Mouse (Mus musculus): ENCODE results near the gene Pacsin1.

The Pacsin1 gene

DNA sequence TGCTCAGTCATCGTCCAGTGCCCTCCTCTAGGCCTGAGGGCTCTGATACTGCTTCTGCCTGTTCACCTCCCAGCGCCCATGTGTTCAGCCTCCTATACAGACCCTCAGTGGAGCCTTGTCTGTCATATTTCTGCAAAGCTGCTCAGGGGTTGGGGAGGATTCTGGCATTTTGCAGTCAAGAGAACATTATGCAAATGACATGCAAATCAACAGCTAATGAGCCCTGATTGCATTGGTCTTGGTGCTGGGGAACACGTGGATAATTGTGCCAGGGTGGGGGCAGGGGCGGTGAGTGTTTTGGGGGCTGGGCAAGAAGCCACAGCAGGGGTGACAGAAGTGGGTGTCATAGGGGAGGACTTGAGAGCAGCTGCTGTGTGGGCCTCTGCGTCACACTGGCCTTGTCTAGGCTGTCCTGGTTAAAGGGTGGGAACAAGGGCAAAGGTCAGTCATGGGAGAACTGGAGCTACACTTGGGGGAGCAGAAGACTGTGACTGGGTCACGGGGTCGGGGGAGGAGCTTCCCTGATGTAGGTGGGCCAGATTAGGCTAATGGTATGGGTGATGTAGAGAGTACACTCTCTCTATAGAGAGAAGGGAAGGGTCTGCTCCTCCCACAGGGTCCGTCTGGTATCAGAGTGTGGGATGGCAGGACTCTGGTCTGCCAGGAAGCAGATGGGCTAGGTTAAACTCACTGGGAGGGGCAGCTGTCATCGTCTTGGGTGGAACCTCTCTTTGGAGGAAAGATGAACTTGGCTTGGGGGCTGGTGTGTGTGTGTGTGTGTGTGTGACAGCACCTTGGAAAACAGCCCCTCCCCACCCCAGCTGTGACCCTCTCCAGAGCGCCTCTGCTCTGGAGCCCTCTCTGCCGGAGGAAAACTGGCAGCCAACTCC is 23.9 kb downstream of the Pacsin1 start:
- DNase-seq (ENCODE audit: low spot score), result no peak

- DNase-seq (ENCODE audit: low spot score), result peak; percentile 76
Observed at GRCm38 (mm10) chr17:27684886-27685549, 29.7 kb downstream of the Pacsin1 start.

DNA sequence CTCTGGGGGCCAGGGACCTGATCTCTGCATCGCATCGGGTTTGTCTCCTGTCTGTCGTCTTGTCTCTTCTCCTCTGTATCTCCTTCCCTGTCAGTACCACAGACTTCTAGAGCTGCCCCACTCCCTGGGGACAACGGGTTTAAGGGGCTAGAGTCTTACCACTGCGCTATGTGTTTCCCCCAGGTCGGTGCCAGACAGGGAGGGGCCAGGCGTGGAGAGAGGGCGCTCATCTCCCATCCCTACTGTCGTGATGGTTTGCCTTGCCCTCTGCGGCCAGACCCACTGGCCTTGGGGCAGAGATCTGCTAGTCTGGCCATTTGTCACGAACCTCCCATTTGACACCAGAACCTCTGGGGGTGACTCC is 30.2 kb downstream of the Pacsin1 start:
- no peak for DNase-seq (ENCODE audit: low spot score)

- DNase-seq (ENCODE audit: low spot score), result no peak
Observed at GRCm38 (mm10) chr17:27686395-27686794, 31.1 kb downstream of the Pacsin1 start.

- no peak for DNase-seq (ENCODE audit: low spot score)
Observed at GRCm38 (mm10) chr17:27690993-27691693, 35.8 kb downstream of the Pacsin1 start.

DNA sequence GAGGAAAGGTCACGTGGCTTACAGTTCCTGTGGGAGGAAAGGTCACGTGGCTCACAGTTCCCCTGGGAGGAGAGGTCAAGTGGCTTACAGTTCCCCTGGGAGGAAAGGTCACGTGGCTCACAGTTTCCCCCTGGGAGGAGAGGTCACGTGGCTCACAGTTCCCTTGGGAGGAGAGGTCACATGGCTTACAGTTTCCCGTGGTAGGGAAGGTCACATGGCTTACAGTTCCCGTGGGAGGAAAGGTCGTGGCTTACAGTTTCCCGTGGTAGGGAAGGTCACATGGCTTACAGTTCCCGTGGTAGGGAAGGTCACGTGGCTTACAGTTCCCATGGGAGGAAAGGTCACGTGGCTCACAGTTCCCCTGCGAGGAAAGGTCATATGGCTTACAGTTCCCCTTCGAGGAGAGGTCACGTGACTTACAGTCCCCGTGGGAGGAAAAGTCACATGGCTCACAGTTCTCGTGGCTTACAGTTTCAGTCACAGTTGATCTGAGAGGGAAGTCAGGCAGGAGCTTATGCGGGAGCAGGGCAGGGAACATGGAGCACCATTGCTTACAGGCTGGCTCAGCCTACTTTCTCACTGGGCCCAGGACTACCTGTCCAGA is 44.4 kb downstream of the Pacsin1 start:
- DNase-seq (ENCODE audit: low spot score), result no peak

- DNase-seq (ENCODE audit: low spot score), result no peak
Observed at GRCm38 (mm10) chr17:27700812-27701211, 45.5 kb downstream of the Pacsin1 start.

DNA sequence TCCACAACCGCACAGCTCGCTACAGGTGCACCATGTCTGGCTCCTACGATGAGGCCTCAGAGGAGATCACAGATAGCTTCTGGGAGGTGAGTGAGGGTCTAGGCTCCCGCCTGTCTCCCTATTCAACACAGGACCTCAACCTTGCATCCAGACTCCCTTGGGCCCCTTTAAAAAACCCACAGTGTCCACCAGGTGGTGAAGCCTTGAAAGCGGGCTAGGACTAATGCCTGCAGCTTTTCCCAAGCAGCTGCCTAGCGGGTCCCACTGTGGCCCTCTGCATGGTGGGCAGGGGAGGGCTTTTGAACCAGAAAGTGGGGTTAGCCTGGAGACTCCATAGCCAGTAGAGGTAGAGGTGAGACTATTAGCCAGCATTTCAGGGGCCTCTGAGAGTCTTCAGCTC is 46.5 kb downstream of the Pacsin1 start:
- DNase-seq (ENCODE audit: low spot score), result no peak

- peak; percentile 83 for DNase-seq (ENCODE audit: low spot score)
Observed at GRCm38 (mm10) chr17:27702518-27702917, 47.2 kb downstream of the Pacsin1 start.

DNA sequence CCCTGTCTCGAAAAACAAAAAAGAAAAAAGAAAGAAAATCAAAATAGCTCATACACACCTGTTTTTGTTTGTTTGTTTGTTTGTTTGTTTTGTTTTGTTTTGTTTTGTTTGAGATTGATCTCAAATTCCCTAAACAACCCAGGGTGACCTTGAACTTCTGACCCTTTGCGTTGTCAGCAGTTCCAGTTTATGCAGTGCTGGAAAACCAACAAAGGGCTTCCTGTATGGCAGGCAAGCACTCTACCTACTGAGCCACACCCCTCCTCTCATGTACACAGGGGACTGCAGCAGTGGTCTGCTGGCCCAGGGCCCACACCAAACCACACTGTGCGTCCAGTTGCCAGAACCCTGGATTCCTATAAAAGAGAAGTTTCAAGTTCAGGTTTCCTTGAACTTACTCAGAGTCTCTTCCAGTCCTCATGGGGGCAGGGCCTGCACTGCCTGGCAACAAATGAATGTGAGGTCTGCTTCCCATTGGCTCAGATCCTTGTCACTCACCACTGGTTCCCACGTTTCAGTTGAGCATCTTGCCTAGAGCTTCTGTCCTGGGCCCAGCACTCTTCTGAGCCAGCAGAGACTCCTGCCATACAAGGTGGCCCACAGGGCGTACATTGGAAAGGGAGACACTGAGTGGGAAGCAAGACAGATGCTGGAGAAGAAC is 48.8 kb downstream of the Pacsin1 start:
- DNase-seq (ENCODE audit: low spot score), result no peak

DNA sequence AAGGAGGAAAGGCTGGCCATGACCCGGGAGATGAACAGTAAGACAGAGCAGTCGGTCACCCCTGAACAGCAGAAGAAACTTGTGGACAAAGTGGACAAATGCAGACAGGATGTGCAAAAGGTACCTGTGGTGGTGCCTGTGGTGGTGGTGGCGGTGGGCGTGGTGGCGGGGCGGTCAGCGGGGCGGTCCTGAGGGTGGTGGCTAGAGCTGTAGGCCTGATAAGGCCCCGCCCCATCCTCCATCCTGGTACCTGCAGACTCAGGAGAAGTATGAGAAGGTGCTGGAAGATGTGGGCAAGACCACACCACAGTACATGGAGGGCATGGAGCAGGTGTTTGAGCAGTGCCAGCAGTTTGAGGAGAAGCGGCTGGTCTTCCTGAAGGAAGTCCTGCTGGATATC is 50.4 kb downstream of the Pacsin1 start:
- no peak for DNase-seq (ENCODE audit: low spot score)

- peak; percentile 95 for DNase-seq (ENCODE audit: low spot score)
Observed at GRCm38 (mm10) chr17:27707954-27708661, 52.8 kb downstream of the Pacsin1 start.

DNA sequence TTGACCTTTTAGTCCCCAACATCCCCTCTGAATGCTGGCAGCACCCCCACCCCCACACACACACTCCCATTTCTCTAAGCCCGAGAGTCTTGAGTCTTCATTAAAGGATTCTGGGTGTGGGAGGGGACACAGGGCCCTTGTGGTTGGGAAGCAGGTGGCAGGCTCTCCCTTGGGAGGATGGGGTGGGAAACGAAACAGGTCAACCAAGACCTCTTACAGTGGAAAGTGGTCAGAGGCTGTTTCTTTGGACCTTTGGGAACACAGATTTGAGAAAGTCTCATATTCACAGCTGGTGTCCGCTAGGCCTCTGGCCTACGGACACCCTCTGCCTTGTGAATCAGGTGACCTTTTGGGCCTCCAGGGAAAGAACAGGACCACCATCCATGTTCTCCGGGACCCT is 54.3 kb downstream of the Pacsin1 start:
- DNase-seq (ENCODE audit: low spot score), result no peak

DNA sequence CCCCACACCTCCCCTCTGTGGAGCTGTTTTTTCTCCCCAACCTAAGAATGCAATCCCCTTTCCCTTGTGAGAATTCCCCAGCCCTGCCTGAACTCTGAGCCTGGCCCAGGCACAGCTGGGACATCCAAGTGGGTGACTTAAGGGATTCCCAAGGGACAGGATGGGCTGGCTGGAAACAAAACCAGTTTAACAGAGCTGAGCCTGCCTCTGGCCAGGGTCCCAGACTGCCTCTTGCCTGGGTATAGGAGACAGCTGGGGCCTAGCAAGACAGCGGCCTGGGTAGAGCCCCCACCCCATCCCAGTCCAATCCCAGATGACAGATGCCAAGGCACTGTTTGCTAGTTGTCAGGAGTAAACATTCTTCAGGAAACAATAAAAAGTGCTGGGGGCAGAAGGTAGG is 57.5 kb downstream of the Pacsin1 start:
- DNase-seq (ENCODE audit: low spot score), result no peak

GRCm38 (mm10) chr17:27716804-27717203 is 61.5 kb downstream of the Pacsin1 start:
- peak; percentile 69 for DNase-seq (ENCODE audit: low spot score)

GRCm38 (mm10) chr17:27718250-27718649 is 62.9 kb downstream of the Pacsin1 start:
- DNase-seq (ENCODE audit: low spot score), result no peak

DNA sequence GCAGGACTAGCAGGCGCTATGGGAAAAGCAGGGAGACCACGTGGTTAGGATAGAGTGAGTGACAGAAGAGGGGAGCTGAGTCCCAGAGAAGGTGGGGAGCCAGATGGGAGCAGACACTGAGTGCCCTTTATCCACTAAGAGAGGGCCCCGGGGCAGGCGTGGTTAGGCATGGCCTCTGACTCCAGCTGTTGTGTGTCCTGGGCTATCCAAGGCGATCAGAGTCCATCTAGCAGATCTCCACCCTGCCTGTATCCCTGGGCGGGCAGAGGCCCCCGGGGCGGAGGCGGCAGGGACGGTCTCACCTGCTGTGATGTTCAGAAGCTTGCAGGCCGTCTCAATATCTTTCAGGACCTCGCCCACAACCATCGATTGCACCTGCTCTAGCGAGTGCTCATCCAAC is 64.4 kb downstream of the Pacsin1 start:
- DNase-seq (ENCODE audit: low spot score), result no peak

DNA sequence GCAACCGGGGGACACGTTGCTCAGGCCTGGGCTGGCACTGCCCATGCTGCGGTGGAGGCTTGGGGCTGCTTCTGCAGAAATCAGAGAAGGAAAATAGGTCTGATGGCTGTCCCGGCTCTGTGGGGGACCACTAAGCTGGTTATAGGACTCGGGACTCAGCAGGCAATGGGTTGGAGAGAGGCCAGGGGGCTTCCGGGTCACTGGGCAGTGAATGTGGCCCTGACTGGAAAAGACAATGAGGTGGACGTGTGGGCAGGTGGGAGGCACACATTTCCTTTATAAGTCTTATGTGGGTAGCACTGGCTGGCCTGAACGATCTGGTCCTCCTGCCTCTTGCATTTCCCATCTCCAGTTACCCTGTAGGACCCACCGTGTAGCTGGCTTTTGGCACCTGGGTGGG is 65.0 kb downstream of the Pacsin1 start:
- no peak for DNase-seq (ENCODE audit: low spot score)

- DNase-seq (ENCODE audit: low spot score), result no peak
Observed at GRCm38 (mm10) chr17:27721125-27721664, 65.9 kb downstream of the Pacsin1 start.

DNA sequence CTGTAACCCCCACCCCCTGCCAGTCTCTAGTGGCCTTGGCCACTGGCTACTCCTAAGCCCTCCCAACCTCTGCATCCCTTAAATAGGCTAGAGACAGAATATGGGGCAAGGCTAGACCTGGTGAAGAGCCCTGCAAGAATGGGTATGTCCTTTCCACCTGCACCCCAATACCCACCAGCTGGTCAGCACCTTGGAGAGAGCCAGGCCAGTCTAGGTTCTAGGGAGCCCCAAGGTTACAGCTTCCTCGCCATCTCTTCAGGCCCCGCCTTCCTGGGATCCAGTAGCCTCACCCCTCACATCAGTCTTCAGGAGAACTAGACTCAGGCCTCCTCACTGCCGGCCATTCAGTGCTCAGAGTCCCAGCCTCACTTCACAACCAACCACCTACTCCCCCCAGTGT is 69.0 kb downstream of the Pacsin1 start:
- DNase-seq (ENCODE audit: low spot score), result no peak

GRCm38 (mm10) chr17:27725011-27725410 is 69.7 kb downstream of the Pacsin1 start:
- DNase-seq (ENCODE audit: low spot score), result no peak

Measured in testis, postnatal 10 days (tissue).